Mouse (Mus musculus) kidney, adult 2 months (tissue): ENCODE data around the gene Susd4.

ENCODE experiments used
- CTCF ChIP-seq: fragments of 200-500 bp; conservative IDR thresholded peaks from 2 replicates; pipeline ENCODE4 v1.5.1; 2011; ENCODE audit warnings: low read depth, mild to moderate bottlenecking, control low read depth, low read length, moderate library complexity, mixed read lengths; ENCODE audit not compliant: insufficient read depth, insufficient read length
- POLR2A ChIP-seq: fragments of 200-500 bp; IDR thresholded peaks from one replicate; pipeline ENCODE4 v1.6.1; 2011; ENCODE audit warnings: low read depth, low read length, control low read depth

- TF ChIP-seq CTCF (no peak), POLR2A (no peak)
These were observed 15.8 kb upstream of the Susd4 start for GRCm38 (mm10) chr1:182747834-182748233.
